Mouse (Mus musculus): ENCODE results near the gene Defb26. TPM values are rescaled to one million over a fixed set of nuclear protein-coding genes. Genes with fewer than 3 reads are reported as not detected.

Gene Defb26
- not detected in 2 replicates for polyA plus RNA-seq (2016; fragmentation: Nextera tagmentation; extraction: Ambion mirVana)

DNA sequence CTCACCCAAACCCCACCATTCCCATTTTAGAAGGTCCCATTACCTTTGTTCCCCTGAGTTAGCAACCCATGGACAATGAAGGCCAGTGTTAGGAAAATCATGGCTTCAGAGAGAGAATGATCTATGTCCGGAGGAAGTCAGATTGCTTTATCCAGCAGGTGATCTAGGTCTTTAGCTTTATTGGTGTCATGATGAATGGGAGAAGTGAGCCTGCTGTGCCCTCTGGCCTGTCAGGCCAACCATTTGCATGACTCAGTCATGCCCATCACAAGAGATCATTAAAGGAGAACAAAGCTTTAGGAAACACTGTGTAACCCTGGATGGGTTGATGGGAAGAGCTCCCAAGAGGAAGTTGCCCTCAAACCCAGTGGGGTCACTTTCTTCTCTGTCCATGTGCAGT lies at the start of gene Defb26:
Defb26 (minus strand) TSS at position 101 of the 400 bp plus-strand sequence.
- H3K4me3 ChIP-seq = no peak within 1 kb of the TSS
- 77% methylated on average over 1 of the region's 1 CpGs for WGBS
- no peaks in the 10 kb centered on the region for H3K4me1 ChIP-seq
- H3K27ac ChIP-seq (replicated peaks) = no peak within 1 kb of the TSS
- no peaks in the 10 kb centered on the region for H3K27me3 ChIP-seq (ENCODE audit: low read depth, poor library complexity, severe bottlenecking)
- no peaks in the 10 kb centered on the region for H3K9me3 ChIP-seq (replicated peaks)
- DNase-seq (ENCODE audit: low spot score) = no peak
- H3K36me3 ChIP-seq = no peaks in the 10 kb centered on the region

DNA sequence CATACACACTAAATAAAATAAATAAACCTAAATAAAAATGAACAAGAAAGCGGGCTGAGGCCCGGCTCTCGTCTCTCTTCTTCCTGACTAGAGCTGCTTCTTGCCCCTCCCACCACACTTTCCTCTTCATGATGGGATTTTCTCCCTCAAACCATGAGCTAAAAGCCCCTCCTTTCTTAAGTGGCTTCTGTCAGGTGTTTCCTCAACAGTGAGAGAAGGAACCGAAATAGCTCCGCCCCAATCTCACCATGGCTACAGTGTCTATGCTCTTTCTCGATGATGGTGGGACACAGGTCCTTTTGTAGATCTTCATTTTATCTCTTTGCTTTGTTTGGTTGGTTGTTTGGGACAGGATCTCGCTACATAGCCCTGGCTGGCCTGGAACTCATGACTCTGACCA lies 45.2 kb upstream of the Defb26 start:
- no peaks in the 10 kb centered on the region for H3K27me3 ChIP-seq (ENCODE audit: low read depth, poor library complexity, severe bottlenecking)
- no peaks in the 10 kb centered on the region for H3K36me3 ChIP-seq
- peaks cover 5% of the 10 kb centered on the region; the same call in 1 of the 2 replicates for H3K4me1 ChIP-seq
- H3K27ac ChIP-seq (replicated peaks) = no peak overlapping the region
- H3K9me3 ChIP-seq (replicated peaks) = no peaks in the 10 kb centered on the region
- DNase-seq (ENCODE audit: low spot score) = no peak
- no peak overlapping the region for H3K4me3 ChIP-seq
- 88% methylated on average over 7 of the region's 7 CpGs for WGBS

DNA sequence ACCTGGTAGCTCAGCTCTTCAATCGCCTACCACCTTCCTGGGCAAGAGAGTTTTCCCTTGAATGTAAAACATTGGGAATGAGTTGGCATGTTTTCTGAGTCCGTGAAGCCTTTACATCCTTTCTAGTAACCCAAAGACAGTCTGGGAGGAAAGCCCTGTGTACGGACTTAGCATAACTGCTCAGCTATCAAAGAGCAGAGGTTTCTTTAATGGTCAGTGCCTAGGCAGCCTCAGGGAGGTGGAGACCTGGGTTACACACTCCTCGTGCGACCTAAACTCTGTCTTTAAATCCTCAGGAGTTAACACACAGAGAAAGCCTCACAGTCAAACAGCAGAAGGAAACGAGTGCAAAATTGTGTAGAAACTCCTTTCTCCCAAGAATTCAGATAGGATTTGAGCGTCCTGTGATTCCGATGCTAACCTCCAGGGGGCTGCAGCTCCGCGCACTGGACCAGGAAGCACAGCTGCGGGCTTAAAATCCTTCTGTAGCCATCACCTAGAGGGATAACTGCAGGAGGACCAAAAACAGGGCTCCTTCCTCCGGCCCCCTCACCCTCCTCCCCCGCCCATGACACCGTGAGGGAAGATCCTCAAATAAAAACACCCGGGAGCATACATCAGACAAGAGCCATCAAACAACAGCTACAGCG lies 42.4 kb upstream of the Defb26 start:
- WGBS = 15% methylated on average over 16 of the region's 16 CpGs
- Histone ChIP-seq H3K27ac (replicated peaks) (no peak overlapping the region; the same call in 1 of the 2 replicates), H3K4me3 (peak overlapping the region; percentile 29; the same call in 1 of the 2 replicates), H3K9me3 (replicated peaks) (no peaks in the 10 kb centered on the region), H3K36me3 (no peaks in the 10 kb centered on the region), H3K4me1 (peaks cover 5% of the 10 kb centered on the region; the same call in 1 of the 2 replicates), H3K27me3 (ENCODE audit: low read depth, poor library complexity, severe bottlenecking) (no peaks in the 10 kb centered on the region)
- peak; percentile 62 for DNase-seq (ENCODE audit: low spot score)

DNA sequence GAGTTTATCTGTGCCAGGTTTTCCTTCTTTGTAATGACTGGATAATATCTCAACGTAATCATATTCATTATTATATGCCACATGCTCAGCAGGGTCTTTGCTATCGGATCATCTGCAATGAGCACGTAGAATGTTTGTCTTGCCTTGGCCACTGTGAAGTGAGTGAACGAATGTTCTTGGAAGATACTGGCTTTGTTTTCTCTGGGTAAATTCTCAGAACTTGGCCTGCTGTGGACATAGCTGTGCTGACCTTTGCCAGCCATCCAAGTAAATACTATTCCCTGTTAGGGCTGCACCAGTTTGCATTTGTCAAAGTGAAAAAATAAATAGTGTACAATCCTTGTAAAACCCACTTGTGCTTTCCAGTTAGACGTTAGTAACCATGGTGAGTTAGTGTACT lies 36.6 kb upstream of the Defb26 start:
- H3K27ac ChIP-seq (replicated peaks) = no peak overlapping the region
- H3K9me3 ChIP-seq (replicated peaks) = 0 out of 2 replicates have a peak, but pooled peaks cover under 1% of the 10 kb centered on the region
- no peak overlapping the region for H3K4me3 ChIP-seq
- H3K27me3 ChIP-seq (ENCODE audit: low read depth, poor library complexity, severe bottlenecking) = no peaks in the 10 kb centered on the region
- no peaks in the 10 kb centered on the region for H3K4me1 ChIP-seq
- no peaks in the 10 kb centered on the region for H3K36me3 ChIP-seq
- 82% methylated on average over 5 of the region's 5 CpGs for WGBS
- no peak for DNase-seq (ENCODE audit: low spot score)

DNA sequence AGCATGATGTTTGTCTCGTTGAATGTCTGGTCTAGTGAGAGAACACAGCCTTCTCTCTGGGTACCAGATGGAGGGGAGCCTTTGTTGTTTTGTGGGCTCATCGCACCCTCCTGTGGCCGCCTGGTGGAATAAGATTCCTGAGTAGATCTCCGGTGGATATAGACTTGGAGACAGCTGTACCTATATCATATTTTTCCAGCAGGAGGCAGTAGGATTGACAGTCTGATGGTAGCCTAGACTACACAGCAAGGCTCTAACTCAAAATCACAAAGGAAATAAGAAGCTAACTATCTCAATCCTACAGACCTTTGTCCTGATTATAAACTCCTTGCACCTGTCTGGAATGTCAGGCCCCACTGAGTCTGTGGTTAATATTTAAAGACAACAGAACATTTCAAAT lies 33.2 kb upstream of the Defb26 start:
- H3K27ac ChIP-seq (replicated peaks) = no peak overlapping the region
- H3K9me3 ChIP-seq (replicated peaks) = peaks cover 5% of the 10 kb centered on the region; the same call in 1 of the 2 replicates
- no peaks in the 10 kb centered on the region for H3K4me1 ChIP-seq
- 24% methylated on average over 4 of the region's 4 CpGs for WGBS
- no peak overlapping the region for H3K4me3 ChIP-seq
- no peaks in the 10 kb centered on the region for H3K36me3 ChIP-seq
- DNase-seq (ENCODE audit: low spot score) = peak; percentile 37
- H3K27me3 ChIP-seq (ENCODE audit: low read depth, poor library complexity, severe bottlenecking) = no peaks in the 10 kb centered on the region

DNA sequence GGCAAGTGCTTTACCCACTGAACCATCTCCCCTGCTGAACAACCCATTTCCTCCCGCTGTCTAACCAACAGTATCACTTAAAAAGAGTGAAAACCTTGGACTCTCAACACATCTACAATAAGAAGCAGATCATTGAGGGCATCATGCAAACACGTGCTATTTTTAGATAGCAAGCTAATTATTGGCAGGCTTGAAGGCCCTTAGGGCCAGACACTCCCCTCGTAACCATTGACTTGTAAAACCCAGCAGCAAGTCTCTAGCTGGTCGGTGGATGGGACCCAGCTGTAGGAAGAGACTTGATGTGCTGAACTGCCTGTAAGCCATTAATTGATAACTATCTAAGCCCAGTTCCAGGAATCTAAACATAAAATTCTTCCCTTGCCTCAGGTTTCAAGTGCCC lies 32.0 kb upstream of the Defb26 start:
- H3K9me3 ChIP-seq (replicated peaks) = peaks cover 5% of the 10 kb centered on the region; the same call in 1 of the 2 replicates
- no peaks in the 10 kb centered on the region for H3K36me3 ChIP-seq
- no peak for DNase-seq (ENCODE audit: low spot score)
- 88% methylated on average over 4 of the region's 4 CpGs for WGBS
- no peaks in the 10 kb centered on the region for H3K27me3 ChIP-seq (ENCODE audit: low read depth, poor library complexity, severe bottlenecking)
- H3K4me3 ChIP-seq = no peak overlapping the region
- H3K27ac ChIP-seq (replicated peaks) = no peak overlapping the region
- no peaks in the 10 kb centered on the region for H3K4me1 ChIP-seq

DNA sequence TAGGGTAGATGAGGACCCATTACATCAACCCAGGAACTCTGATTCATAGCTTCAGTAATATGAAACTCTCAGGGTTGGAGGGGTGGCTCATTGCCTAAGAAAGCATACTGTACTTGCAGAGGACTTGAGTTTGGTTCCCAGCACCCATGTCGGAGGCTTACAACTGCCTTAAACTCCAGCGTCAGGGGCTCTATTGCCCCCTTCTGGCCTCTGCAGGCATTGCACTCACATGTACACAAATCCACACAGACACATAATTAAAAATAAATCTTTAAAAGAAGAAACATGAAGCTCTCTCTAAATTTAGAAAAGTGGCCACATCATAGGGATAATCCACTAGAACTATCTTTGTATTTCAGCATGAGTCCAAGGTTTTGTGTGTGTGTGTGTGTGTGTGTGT lies 31.4 kb upstream of the Defb26 start:
- no peak overlapping the region for H3K27ac ChIP-seq (replicated peaks)
- WGBS = 70% methylated on average over 2 of the region's 2 CpGs
- H3K4me1 ChIP-seq = no peaks in the 10 kb centered on the region
- no peaks in the 10 kb centered on the region for H3K36me3 ChIP-seq
- H3K27me3 ChIP-seq (ENCODE audit: low read depth, poor library complexity, severe bottlenecking) = no peaks in the 10 kb centered on the region
- H3K4me3 ChIP-seq = no peak overlapping the region
- DNase-seq (ENCODE audit: low spot score) = no peak
- H3K9me3 ChIP-seq (replicated peaks) = peaks cover 5% of the 10 kb centered on the region; the same call in 1 of the 2 replicates

DNA sequence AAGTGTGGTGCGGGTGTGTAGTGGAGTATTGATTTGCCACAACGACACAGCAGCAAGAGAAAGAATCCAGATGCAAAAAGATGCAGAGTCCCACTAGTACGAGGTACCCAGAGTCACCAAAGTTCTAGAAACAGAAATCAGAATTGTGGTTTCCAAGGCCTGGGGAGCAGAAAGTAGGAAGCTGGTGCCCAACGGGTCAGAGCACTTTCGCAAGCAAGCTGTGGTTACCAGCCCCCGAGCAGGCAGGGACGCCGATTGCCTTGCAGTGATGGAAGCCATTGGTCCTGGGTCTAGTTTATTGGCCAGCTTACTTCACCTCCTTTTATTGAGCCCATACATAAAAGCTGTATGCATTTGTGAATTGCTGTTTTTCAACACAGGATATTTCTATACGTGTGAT lies 30.5 kb upstream of the Defb26 start:
- peaks cover 5% of the 10 kb centered on the region; the same call in 1 of the 2 replicates for H3K9me3 ChIP-seq (replicated peaks)
- H3K4me3 ChIP-seq = no peak overlapping the region
- no peaks in the 10 kb centered on the region for H3K36me3 ChIP-seq
- H3K27me3 ChIP-seq (ENCODE audit: low read depth, poor library complexity, severe bottlenecking) = no peaks in the 10 kb centered on the region
- H3K27ac ChIP-seq (replicated peaks) = no peak overlapping the region
- DNase-seq (ENCODE audit: low spot score) = no peak
- WGBS = 91% methylated on average over 9 of the region's 9 CpGs
- no peaks in the 10 kb centered on the region for H3K4me1 ChIP-seq

DNA sequence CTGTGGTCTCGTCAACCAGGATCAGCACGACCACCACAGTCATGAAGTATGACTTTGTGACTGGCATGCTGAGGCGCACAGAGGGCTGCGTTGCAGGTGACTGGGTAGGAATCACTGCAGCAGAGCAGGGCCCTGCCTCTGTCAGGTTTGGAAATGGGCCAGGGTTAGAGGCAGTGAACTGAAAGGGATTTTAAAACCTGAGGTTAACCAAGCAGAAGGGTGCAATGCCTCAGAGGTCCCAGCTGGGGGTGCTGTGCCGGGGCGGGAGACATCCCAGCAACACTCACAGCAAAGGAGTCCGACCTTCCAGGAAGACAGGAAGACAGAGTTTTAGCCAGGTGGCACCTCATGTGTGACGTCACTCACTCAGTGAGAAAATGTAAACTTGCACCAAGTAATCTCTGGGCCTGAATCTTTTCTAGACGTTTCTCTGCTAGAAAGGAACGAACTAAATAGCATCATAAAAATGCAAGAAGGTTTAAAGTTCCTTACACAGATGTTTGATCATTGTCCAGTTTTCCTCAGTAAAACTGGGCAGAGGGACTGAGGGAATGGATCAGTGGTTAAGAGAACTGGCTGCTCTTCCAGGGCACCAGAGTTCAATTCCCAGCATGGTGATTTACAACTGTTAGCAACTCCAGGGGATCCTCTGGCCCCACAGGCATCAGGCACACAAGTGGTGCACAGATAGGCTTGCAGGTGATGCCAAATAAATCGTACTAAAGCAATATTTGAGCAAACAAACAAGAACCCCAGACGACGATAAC lies 28.6 kb upstream of the Defb26 start, which contains the start of gene Defb29:
Defb29 (minus strand) TSS at position 155 of the 767 bp plus-strand sequence.
- Histone ChIP-seq H3K9me3 (replicated peaks) (peaks cover 5% of the 10 kb centered on the region; the same call in 1 of the 2 replicates), H3K4me1 (no peaks in the 10 kb centered on the region), H3K27me3 (ENCODE audit: low read depth, poor library complexity, severe bottlenecking) (no peaks in the 10 kb centered on the region), H3K27ac (replicated peaks) (no peak within 1 kb of the TSS), H3K4me3 (no peak within 1 kb of the TSS), H3K36me3 (no peaks in the 10 kb centered on the region)
- 61% methylated on average over 13 of the region's 13 CpGs for WGBS
- no peak for DNase-seq (ENCODE audit: low spot score)

DNA sequence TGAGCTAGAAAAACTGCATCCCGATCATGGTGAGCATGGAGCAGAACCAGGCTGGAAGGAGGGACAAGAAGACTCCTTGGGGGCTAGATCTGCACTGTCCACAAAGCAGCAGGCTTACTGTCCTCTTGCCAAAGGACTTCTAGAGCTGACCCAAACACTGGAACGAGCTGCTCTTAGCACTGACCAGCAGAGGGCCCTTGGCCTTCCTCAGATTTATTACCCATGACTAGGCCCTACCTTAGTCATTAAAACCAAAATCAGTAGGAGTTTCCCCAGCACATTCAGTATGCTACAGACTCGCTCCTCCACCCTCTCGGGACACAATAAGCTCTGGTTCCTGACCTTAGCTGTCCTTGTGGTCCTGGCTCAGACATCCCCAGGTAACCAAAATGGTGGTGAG lies 6.5 kb upstream of the Defb26 start, which contains the start of gene Defb28:
Defb28 (plus strand) TSS at position 275 of the 400 bp plus-strand sequence.
- Histone ChIP-seq H3K4me3 (no peak within 1 kb of the TSS), H3K4me1 (no peaks in the 10 kb centered on the region), H3K9me3 (replicated peaks) (no peaks in the 10 kb centered on the region), H3K27ac (replicated peaks) (no peak within 1 kb of the TSS), H3K36me3 (no peaks in the 10 kb centered on the region), H3K27me3 (ENCODE audit: low read depth, poor library complexity, severe bottlenecking) (no peaks in the 10 kb centered on the region)
- no peak for DNase-seq (ENCODE audit: low spot score)
- 76% methylated on average over 4 of the region's 4 CpGs for WGBS

DNA sequence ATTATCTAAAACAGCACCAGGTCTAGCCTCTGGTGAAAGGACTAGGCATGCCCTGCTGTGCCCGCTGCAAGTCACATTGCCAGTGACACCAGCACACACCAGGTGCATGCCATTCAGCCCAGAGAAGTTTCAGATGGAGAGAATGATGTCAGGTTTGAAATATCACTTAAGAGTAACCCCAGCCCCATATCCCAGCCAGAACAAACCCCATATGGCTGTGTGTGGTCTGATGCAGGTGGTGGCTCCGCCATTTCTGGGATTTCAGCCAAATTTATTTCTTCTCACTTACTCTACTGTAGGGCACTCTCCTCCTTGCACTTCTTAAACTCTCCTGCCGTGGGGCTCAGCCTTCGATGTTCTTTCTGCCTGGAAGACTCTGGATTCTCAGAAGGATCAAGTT lies 4.6 kb upstream of the Defb26 start:
- Histone ChIP-seq H3K36me3 (no peaks in the 10 kb centered on the region), H3K27ac (replicated peaks) (no peak overlapping the region), H3K27me3 (ENCODE audit: low read depth, poor library complexity, severe bottlenecking) (no peaks in the 10 kb centered on the region), H3K4me1 (no peaks in the 10 kb centered on the region), H3K9me3 (replicated peaks) (no peaks in the 10 kb centered on the region), H3K4me3 (no peak overlapping the region)
- DNase-seq (ENCODE audit: low spot score) = no peak
- WGBS = 88% methylated on average over 4 of the region's 4 CpGs

DNA sequence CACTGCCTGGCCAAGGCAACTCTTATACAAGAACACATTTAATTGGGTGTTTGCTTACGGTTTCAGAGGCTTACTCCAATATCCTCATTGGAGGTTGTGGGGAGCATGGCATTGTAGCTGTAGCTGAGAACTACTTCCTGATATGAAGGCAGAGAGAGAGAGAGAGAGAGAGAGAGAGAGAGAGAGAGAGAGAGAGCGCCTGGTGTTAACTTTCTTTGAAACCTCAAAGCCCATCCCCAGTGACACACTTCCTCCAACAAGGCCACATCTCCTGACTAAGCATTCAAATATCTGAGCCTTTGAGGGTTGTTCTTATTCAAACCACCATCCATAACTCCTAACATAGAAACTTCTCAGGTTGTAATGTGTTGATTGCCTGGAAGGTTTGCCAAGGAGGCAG lies 7.5 kb downstream of the Defb26 start:
- H3K9me3 ChIP-seq (replicated peaks) = no peaks in the 10 kb centered on the region
- H3K27me3 ChIP-seq (ENCODE audit: low read depth, poor library complexity, severe bottlenecking) = no peaks in the 10 kb centered on the region
- H3K36me3 ChIP-seq = no peaks in the 10 kb centered on the region
- H3K4me3 ChIP-seq = no peak overlapping the region
- H3K27ac ChIP-seq (replicated peaks) = no peak overlapping the region
- WGBS = 92% methylated on average over 2 of the region's 2 CpGs
- H3K4me1 ChIP-seq = no peaks in the 10 kb centered on the region
- no peak for DNase-seq (ENCODE audit: low spot score)

DNA sequence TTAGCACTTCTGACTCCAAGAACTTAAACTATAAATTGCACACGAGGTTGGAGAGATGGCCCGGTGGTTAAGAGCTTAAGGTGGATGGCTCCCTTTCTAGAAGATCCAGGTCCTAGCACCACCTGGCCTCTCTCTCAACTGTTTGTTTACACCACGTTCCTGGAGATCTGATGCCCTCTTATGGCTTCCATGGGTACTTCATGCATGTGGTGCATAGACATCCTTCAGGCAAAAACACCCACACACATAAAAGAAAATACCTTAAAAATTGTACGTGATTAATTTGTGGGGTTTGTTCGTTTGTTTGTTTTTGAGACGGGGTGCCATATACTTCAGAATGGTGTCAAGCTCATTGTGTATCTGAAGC lies 10.6 kb downstream of the Defb26 start:
- no peaks in the 10 kb centered on the region for H3K27me3 ChIP-seq (ENCODE audit: low read depth, poor library complexity, severe bottlenecking)
- no peaks in the 10 kb centered on the region for H3K9me3 ChIP-seq (replicated peaks)
- 76% methylated on average over 6 of the region's 6 CpGs for WGBS
- no peak overlapping the region for H3K27ac ChIP-seq (replicated peaks)
- no peak for DNase-seq (ENCODE audit: low spot score)
- no peak overlapping the region for H3K4me3 ChIP-seq
- H3K36me3 ChIP-seq = no peaks in the 10 kb centered on the region
- H3K4me1 ChIP-seq = no peaks in the 10 kb centered on the region

All from midbrain, embryonic 10.5 days (tissue).